Mouse (Mus musculus) midbrain, embryonic 16.5 days (tissue): ENCODE data around the gene Gigyf2. TPM values are rescaled to one million over a fixed set of nuclear protein-coding genes. Genes with fewer than 3 reads are reported as not detected.

ENCODE experiments used
- ATAC-seq: fragments of 200-750 bp; cut with Nextera tagmentation; 2 replicates; pipeline ENCODE4 v1.8.0; 2017; ENCODE audit warnings: moderate TSS enrichment
- H3K27ac ChIP-seq: fragments of 300-500 bp; sonication (generic); 2 replicates; pipeline ENCODE4 v1.5.1; 2014; ENCODE audit warnings: mild to moderate bottlenecking, low read length, mixed read lengths
- H3K27me3 ChIP-seq: fragments of 300-500 bp; sonication (generic); 2 replicates; pipeline ENCODE4 v1.6.1; 2014; ENCODE audit warnings: low read depth, low read length, mixed read lengths; ENCODE audit not compliant: control insufficient read depth, insufficient read depth
- H3K36me3 ChIP-seq: fragments of 300-500 bp; sonication (generic); 2 replicates; pipeline ENCODE4 v1.6.1; 2014; ENCODE audit warnings: mild to moderate bottlenecking, low read length, moderate library complexity, mixed read lengths; ENCODE audit not compliant: control insufficient read depth, insufficient read depth
- H3K4me1 ChIP-seq: fragments of 300-500 bp; sonication (generic); 2 replicates; pipeline ENCODE4 v1.6.1; 2014; ENCODE audit warnings: mild to moderate bottlenecking, low read length, mixed read lengths; ENCODE audit not compliant: control insufficient read depth, insufficient read depth
- H3K4me2 ChIP-seq: fragments of 300-500 bp; sonication (generic); 2 replicates; pipeline ENCODE4 v1.6.1; 2014; ENCODE audit warnings: mild to moderate bottlenecking, low read length, mixed read lengths
- H3K4me3 ChIP-seq: fragments of 300-500 bp; sonication (generic); 2 replicates; pipeline ENCODE4 v1.5.1; 2014; ENCODE audit warnings: low read depth, mild to moderate bottlenecking, low read length, moderate library complexity, mixed read lengths
- H3K9ac ChIP-seq: fragments of 300-500 bp; sonication (generic); 2 replicates; pipeline ENCODE4 v1.6.1; 2014; ENCODE audit warnings: low read depth, low read length, mixed read lengths
- H3K9me3 ChIP-seq: fragments of 300-500 bp; sonication (generic); replicated peaks from 2 replicates; pipeline ENCODE4 v1.6.1; 2014; ENCODE audit warnings: mild to moderate bottlenecking, low read length, mixed read lengths; ENCODE audit not compliant: control insufficient read depth, poor library complexity, severe bottlenecking
- WGBS: fragments of 180-500 bp; shearing (Covaris S2); extraction: QIAGEN DNeasy Blood & Tissue Kit; methylation state at CpG from one replicate; pipeline ENCODE4 v1.1.7; 2014; 5-methylcytosine and 5-hydroxymethylcytosine counted together
- polyA plus RNA-seq: library from polyadenylated mRNA; unstranded; fragments of >200 nt; fragmentation: Nextera tagmentation; extraction: Ambion mirVana; gene quantifications from 2 replicates; pipeline ENCODE4 v1.2.1, GENCODE M21; 2015

The Gigyf2 gene
- polyA plus RNA-seq, 1 experiment from 2014 or later = 66.4 TPM

DNA sequence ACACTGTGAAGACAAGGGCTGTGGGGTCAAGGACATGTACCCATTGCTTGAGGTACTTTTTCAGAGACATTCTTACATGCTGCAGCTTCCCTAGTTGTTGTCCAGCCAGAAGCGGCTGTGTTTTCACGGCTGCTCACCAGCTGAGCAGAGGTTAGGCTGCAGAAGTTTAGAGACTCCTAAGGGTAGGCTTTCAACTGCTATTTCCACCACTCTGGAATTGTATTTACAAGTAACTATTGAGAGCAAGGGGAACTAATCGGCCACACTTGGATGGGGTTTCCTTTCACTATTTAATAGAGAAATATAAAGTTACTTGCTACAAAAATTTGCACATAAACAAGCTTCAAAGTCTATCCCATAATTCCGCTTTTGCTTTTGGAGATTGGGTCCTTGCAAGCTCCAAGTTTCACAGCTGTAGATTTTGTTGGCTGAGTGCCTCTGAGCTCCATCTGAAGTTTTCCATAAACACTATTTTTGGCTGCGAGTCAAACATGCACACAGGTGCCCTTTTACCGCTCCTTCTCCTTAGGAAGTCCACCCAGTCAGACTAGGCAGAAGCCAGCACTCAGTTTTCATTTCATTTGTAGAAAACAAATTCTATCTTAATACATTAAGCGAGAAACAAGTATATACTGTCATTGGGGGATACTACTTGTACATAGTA is 70.3 kb downstream of the Gigyf2 start:
- Histone ChIP-seq H3K4me3 (no peak overlapping the region), H3K9me3 (no peaks in the 10 kb centered on the region), H3K27ac (no peak overlapping the region), H3K9ac (no peak overlapping the region), H3K27me3 (no peaks in the 10 kb centered on the region), H3K4me1 (no peaks in the 10 kb centered on the region), H3K36me3 (no peaks in the 10 kb centered on the region), H3K4me2 (no peak overlapping the region)
- WGBS = 87% methylated on average over 7 of the region's 7 CpGs
- ATAC-seq = no peak

DNA sequence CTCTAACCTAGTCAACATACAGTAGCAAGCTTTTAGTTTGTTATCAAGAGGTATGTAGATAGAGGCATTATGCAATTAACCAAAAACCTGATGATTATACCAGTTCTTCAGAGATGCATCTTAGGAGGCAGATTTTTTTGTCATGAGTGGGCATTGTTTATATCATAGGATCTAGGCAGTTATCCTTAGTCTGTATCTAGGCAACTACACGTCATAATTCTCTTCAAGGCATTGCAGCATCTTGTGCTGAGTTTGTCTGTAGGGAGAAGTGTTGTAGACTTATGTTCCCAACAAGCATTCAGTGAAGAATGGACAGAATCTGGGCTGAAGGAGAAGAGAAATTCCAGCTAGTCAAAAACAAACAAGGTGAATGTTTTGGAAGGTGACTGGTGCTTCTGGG is 77.9 kb downstream of the Gigyf2 start:
- ATAC-seq = no peak
- 88% methylated on average over 1 of the region's 1 CpGs for WGBS
- no peak overlapping the region for H3K9ac ChIP-seq
- H3K4me3 ChIP-seq = no peak overlapping the region
- H3K4me2 ChIP-seq = no peak overlapping the region
- H3K9me3 ChIP-seq = no peaks in the 10 kb centered on the region
- H3K27me3 ChIP-seq = no peaks in the 10 kb centered on the region
- peaks cover 20% of the 10 kb centered on the region for H3K36me3 ChIP-seq
- no peaks in the 10 kb centered on the region for H3K4me1 ChIP-seq
- H3K27ac ChIP-seq = no peak overlapping the region

- Histone ChIP-seq H3K4me2 (no peak overlapping the region), H3K36me3 (peaks cover 22% of the 10 kb centered on the region), H3K4me3 (no peak overlapping the region), H3K9me3 (no peaks in the 10 kb centered on the region), H3K4me1 (no peaks in the 10 kb centered on the region), H3K9ac (no peak overlapping the region), H3K27me3 (no peaks in the 10 kb centered on the region), H3K27ac (no peak overlapping the region)
- no peak for ATAC-seq
Measured at GRCm38 (mm10) chr1:87406012-87406411, 79.2 kb downstream of the Gigyf2 start.

- no peak for ATAC-seq
- Histone ChIP-seq H3K36me3 (peaks cover 27% of the 10 kb centered on the region), H3K4me3 (no peak overlapping the region)
Measured at GRCm38 (mm10) chr1:87409380-87409779, 82.6 kb downstream of the Gigyf2 start.

GRCm38 (mm10) chr1:87418733-87419132 is 91.9 kb downstream of the Gigyf2 start:
- WGBS = 88% methylated on average over 4 of the region's 4 CpGs
- ATAC-seq = no peak
- H3K4me2 ChIP-seq = no peak overlapping the region
- H3K36me3 ChIP-seq = peaks cover 22% of the 10 kb centered on the region
- H3K4me3 ChIP-seq = no peak overlapping the region
- H3K27me3 ChIP-seq = no peaks in the 10 kb centered on the region
- no peaks in the 10 kb centered on the region for H3K4me1 ChIP-seq
- H3K9me3 ChIP-seq = no peaks in the 10 kb centered on the region
- no peak overlapping the region for H3K27ac ChIP-seq
- no peak overlapping the region for H3K9ac ChIP-seq

More at GRCm38 (mm10) chr1:87409380-87409779, 82.6 kb downstream of the Gigyf2 start:
- H3K4me2 ChIP-seq = no peak overlapping the region
- WGBS = 90% methylated on average over 4 of the region's 4 CpGs
- no peaks in the 10 kb centered on the region for H3K4me1 ChIP-seq
- H3K27ac ChIP-seq = no peak overlapping the region
- H3K9me3 ChIP-seq = no peaks in the 10 kb centered on the region
- H3K9ac ChIP-seq = no peak overlapping the region
- no peaks in the 10 kb centered on the region for H3K27me3 ChIP-seq

DNA sequence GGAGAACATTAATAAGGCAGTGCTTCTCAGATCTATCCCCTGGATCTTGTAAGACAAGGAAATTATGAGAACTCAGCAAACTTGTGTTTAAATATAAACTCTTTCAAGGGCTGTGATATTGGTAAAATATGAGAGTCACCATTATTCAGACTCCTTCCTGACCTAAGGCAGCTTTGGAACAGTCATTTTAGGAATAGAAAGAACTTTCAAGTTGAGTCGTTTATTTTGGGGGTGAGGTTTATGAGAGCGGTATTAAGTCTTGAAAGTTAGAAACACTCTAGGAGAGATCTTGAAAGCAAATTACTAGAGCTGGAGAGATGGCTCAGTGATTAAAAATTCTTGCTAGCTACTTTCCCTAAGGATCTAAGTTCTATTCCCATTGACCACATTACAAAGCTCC is 108.3 kb downstream of the Gigyf2 start:
- no peak overlapping the region for H3K9ac ChIP-seq
- H3K4me3 ChIP-seq = no peak overlapping the region
- H3K27ac ChIP-seq = no peak overlapping the region
- H3K9me3 ChIP-seq = no peaks in the 10 kb centered on the region
- WGBS = 90% methylated on average over 2 of the region's 2 CpGs
- peaks cover 40% of the 10 kb centered on the region for H3K36me3 ChIP-seq
- H3K4me2 ChIP-seq = no peak overlapping the region
- H3K4me1 ChIP-seq = no peaks in the 10 kb centered on the region
- no peaks in the 10 kb centered on the region for H3K27me3 ChIP-seq
- no peak for ATAC-seq

- no peak for ATAC-seq
- 86% methylated on average over 6 of the region's 6 CpGs for WGBS
- H3K9ac ChIP-seq = no peak overlapping the region
- H3K4me2 ChIP-seq = no peak overlapping the region
- no peak overlapping the region for H3K27ac ChIP-seq
- H3K4me3 ChIP-seq = no peak overlapping the region
- no peaks in the 10 kb centered on the region for H3K9me3 ChIP-seq
- H3K36me3 ChIP-seq = peaks cover 46% of the 10 kb centered on the region
- H3K27me3 ChIP-seq = no peaks in the 10 kb centered on the region
- H3K4me1 ChIP-seq = no peaks in the 10 kb centered on the region
Measured at GRCm38 (mm10) chr1:87436583-87436982, 109.8 kb downstream of the Gigyf2 start.

GRCm38 (mm10) chr1:87447183-87448104 is 120.6 kb downstream of the Gigyf2 start:
- Histone ChIP-seq H3K36me3 (peaks cover 28% of the 10 kb centered on the region), H3K4me2 (no peak overlapping the region), H3K27me3 (no peaks in the 10 kb centered on the region), H3K27ac (no peak overlapping the region), H3K4me1 (no peaks in the 10 kb centered on the region), H3K4me3 (no peak overlapping the region), H3K9ac (no peak overlapping the region), H3K9me3 (no peaks in the 10 kb centered on the region)
- WGBS = 39% methylated on average over 5 of the region's 5 CpGs
- ATAC-seq = peak; percentile 56; the same call in 1 of the 2 replicates

DNA sequence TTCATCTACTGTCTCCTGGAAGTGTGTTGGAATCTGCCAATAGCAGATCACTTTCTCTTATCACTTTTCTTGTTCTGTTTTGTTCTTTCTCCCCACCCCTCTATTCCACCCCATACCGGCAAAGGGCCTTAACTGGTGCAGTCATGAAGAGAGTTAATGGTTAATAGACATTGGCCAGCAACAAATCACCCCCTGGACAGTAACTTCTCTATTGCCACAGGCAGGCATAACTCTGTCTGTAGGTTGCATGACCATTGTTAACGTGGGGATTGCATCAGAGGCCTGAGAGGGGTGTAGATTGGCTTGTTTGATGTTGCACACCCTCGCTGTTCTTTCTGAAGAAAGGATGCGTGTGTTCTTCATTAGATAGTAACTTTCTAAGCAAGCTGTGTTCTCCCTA is 122.6 kb downstream of the Gigyf2 start:
- WGBS = 94% methylated on average over 4 of the region's 4 CpGs
- H3K27me3 ChIP-seq = no peaks in the 10 kb centered on the region
- ATAC-seq = no peak
- no peaks in the 10 kb centered on the region for H3K9me3 ChIP-seq
- no peak overlapping the region for H3K4me3 ChIP-seq
- H3K9ac ChIP-seq = no peak overlapping the region
- H3K4me2 ChIP-seq = no peak overlapping the region
- no peak overlapping the region for H3K27ac ChIP-seq
- peaks cover 23% of the 10 kb centered on the region for H3K36me3 ChIP-seq
- H3K4me1 ChIP-seq = no peaks in the 10 kb centered on the region
